Comparison of ENCODE assay signal across 3 mouse cellular contexts in genomic region chr6:93200886-93201285, GRCm38 (mm10).
"Had no signal": no experiment of that assay in that cellular context is flagged by ENCODE, and none has a peak within 500 bp of the region (broad histone marks: within the 10 kb centered on the region; RNA-seq: fewer than 3 reads in every experiment).

No protein-coding gene starts in this region.

- DNase-seq: kidney, adult 8-10 months; right cerebral cortex, postnatal 14 days; thymus, postnatal 36 days had no signal
